ENCODE assay signal across 28 mouse cellular contexts in the genomic region with DNA sequence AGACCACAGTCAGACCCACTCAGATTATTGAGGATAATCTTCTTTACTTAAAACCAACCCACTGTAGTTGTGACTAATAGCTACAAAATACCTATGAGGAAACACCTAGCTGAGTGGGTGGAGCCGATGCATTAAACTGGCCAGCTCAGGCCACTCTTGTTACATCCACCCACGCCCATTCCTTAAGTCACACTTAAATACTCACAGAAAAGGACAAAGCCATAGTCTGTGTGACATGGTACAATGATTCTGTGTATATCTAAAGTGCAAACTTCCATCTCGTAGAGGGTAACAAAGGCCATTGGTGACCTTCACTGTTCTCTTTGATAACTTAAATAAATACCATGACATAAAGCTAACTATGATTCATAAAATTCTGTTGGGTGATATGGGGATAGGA.
DNase-seq lines count a peak whose midpoint lies in the region; ATAC-seq and TF ChIP-seq lines count a peak whose summit lies in the region.
"Had no signal": no experiment of that assay in that cellular context is flagged by ENCODE, and none has a peak within 500 bp of the region (broad histone marks: within the 10 kb centered on the region; RNA-seq: fewer than 3 reads in every experiment).

No protein-coding gene starts in this region.

- 74% methylated on average over 3 of the region's 3 CpGs for WGBS in intestine, embryonic 15.5 days
- WGBS in intestine, postnatal 0 days, result 55% methylated on average over 3 of the region's 3 CpGs
- 67% methylated on average over 3 of the region's 3 CpGs for WGBS in stomach, embryonic 16.5 days

- no peaks in the 10 kb centered on the region for H3K9me3 ChIP-seq in intestine, embryonic 15.5 days
- H3K9me3 ChIP-seq in intestine, postnatal 0 days (ENCODE audit: control insufficient read depth), result no peaks in the 10 kb centered on the region
- H3K9me3 ChIP-seq in stomach, embryonic 16.5 days (replicated peaks; ENCODE audit: control insufficient read depth, low read length), result no peaks in the 10 kb centered on the region
- H3K9me3 ChIP-seq: forebrain, embryonic 10.5 days; forebrain, embryonic 13.5 days; heart, embryonic 12.5 days; heart, embryonic 15.5 days; hindbrain, embryonic 10.5 days; hindbrain, embryonic 13.5 days had no signal

- H3K4me2 ChIP-seq in intestine, embryonic 15.5 days (replicated peaks), result no peak overlapping the region
- H3K4me2 ChIP-seq in intestine, postnatal 0 days (replicated peaks; ENCODE audit: low read depth), result no peak overlapping the region
- H3K4me2 ChIP-seq in stomach, embryonic 16.5 days (ENCODE audit: low read depth, low read length), result no peak overlapping the region
- H3K4me2 ChIP-seq: forebrain, embryonic 13.5 days; heart, embryonic 12.5 days; heart, embryonic 15.5 days; hindbrain, embryonic 13.5 days had no signal

- H3K27me3 ChIP-seq in intestine, embryonic 15.5 days (replicated peaks), result no peaks in the 10 kb centered on the region
- no peaks in the 10 kb centered on the region for H3K27me3 ChIP-seq in intestine, postnatal 0 days (replicated peaks; ENCODE audit: control insufficient read depth, insufficient read depth, low read length)
- H3K27me3 ChIP-seq in stomach, embryonic 16.5 days (ENCODE audit: control insufficient read depth, insufficient read depth, low read length), result no peaks in the 10 kb centered on the region
- H3K27me3 ChIP-seq: CH12.LX; forebrain, embryonic 13.5 days; heart, embryonic 12.5 days; heart, embryonic 15.5 days; hindbrain, embryonic 13.5 days; Patski had no signal

- DNase-seq in urinary bladder, postnatal 25 days (ENCODE audit: low spot score), result peak; percentile 2
- DNase-seq in urinary bladder, postnatal 36 days (ENCODE audit: low spot score in 2 of 2), result no peak
- no peak for DNase-seq in adipocyte (ENCODE audit: low spot score)
- DNase-seq: adrenal gland, adult 2 months; adrenal gland, postnatal 14 days; B cell, adult 2 months; cerebellum, adult 11-12 months; cerebellum, adult 8-10 months; cerebellum, postnatal 10 days; gastrocnemius, postnatal 10 days; gastrocnemius, postnatal 36 days; heart, postnatal 10 days; heart, postnatal 36 days had no signal

- H3K36me3 ChIP-seq in intestine, embryonic 15.5 days, result no peaks in the 10 kb centered on the region
- no peaks in the 10 kb centered on the region for H3K36me3 ChIP-seq in intestine, postnatal 0 days (ENCODE audit: control insufficient read depth, insufficient read depth)
- no peaks in the 10 kb centered on the region for H3K36me3 ChIP-seq in stomach, embryonic 16.5 days (ENCODE audit: control insufficient read depth, insufficient read depth, low read length)
- H3K36me3 ChIP-seq: forebrain, embryonic 10.5 days; G1E; heart, embryonic 12.5 days; heart, embryonic 15.5 days; hindbrain, embryonic 10.5 days; hindbrain, embryonic 13.5 days had no signal

- H3K4me3 ChIP-seq in intestine, embryonic 15.5 days (replicated peaks), result no peak overlapping the region
- H3K4me3 ChIP-seq in intestine, postnatal 0 days (ENCODE audit: low read depth, low read length), result no peak overlapping the region
- H3K4me3 ChIP-seq in stomach, embryonic 16.5 days (replicated peaks; ENCODE audit: low read length), result no peak overlapping the region
- H3K4me3 ChIP-seq: forebrain, embryonic 10.5 days; forebrain, embryonic 13.5 days; heart, embryonic 12.5 days; heart, embryonic 15.5 days; hindbrain, embryonic 10.5 days; hindbrain, embryonic 13.5 days had no signal

- peaks cover 4% of the 10 kb centered on the region for H3K4me1 ChIP-seq in intestine, embryonic 15.5 days (replicated peaks)
- 0 out of 2 replicates have a peak, but pooled peaks cover 5% of the 10 kb centered on the region for H3K4me1 ChIP-seq in intestine, postnatal 0 days (replicated peaks; ENCODE audit: control insufficient read depth, insufficient read depth, low read length)
- 0 out of 2 replicates have a peak, but pooled peaks cover 7% of the 10 kb centered on the region for H3K4me1 ChIP-seq in stomach, embryonic 16.5 days (ENCODE audit: control insufficient read depth, insufficient read depth, low read length)

- H3K27ac ChIP-seq in intestine, embryonic 15.5 days, result no peak overlapping the region
- H3K27ac ChIP-seq in intestine, postnatal 0 days (ENCODE audit: low read depth, low read length), result no peak overlapping the region
- H3K27ac ChIP-seq in stomach, embryonic 16.5 days (ENCODE audit: low read length), result no peak overlapping the region
- H3K27ac ChIP-seq: forebrain, embryonic 10.5 days; forebrain, embryonic 13.5 days; heart, embryonic 15.5 days; hindbrain, embryonic 10.5 days; hindbrain, embryonic 13.5 days had no signal

- 0 out of 2 replicates have a peak, but pooled peaks have one; percentile 44 for ATAC-seq in intestine, embryonic 15.5 days
- ATAC-seq in intestine, postnatal 0 days, result no peak
- ATAC-seq in stomach, embryonic 16.5 days (ENCODE audit: insufficient read depth, low FRiP score), result peak; percentile 92
- no peak for ATAC-seq in cerebellum, adult (ENCODE audit: insufficient number of reproducible peaks, low FRiP score, low TSS enrichment)
- ATAC-seq: forebrain, embryonic 13.5 days; forebrain, embryonic 16.5 days; hindbrain, embryonic 16.5 days; Patski had no signal

- no peak overlapping the region for H3K9ac ChIP-seq in intestine, embryonic 15.5 days
- H3K9ac ChIP-seq in intestine, postnatal 0 days (ENCODE audit: low read depth, low read length), result no peak overlapping the region
- H3K9ac ChIP-seq in stomach, embryonic 16.5 days (ENCODE audit: low read length), result no peak overlapping the region
- H3K9ac ChIP-seq: forebrain, embryonic 13.5 days; heart, embryonic 12.5 days; heart, embryonic 15.5 days; hindbrain, embryonic 13.5 days had no signal

- TF ChIP-seq CTCF in intestine, postnatal 0 days (IDR thresholded peaks at IDR 0.05; ENCODE audit: low read depth), result no peak

Comparison
In these comparisons a context has a peak if more than half of its experiments do, and no peak if none do; other contexts are left out.
1. ATAC-seq: peak in intestine, embryonic 15.5 days (single experiment) and stomach, embryonic 16.5 days (single experiment); none in intestine, postnatal 0 days (single experiment) and cerebellum, adult (single experiment).